ENCODE assay signal across 18 mouse cellular contexts in genomic region chr3:10075826-10076225, GRCm38 (mm10). TPM values are rescaled to one million over a fixed set of nuclear protein-coding genes. Genes with fewer than 3 reads are reported as not detected.
DNase-seq lines count a peak whose midpoint lies in the region; ATAC-seq and TF ChIP-seq lines count a peak whose summit lies in the region.
"Had no signal": no experiment of that assay in that cellular context is flagged by ENCODE, and none has a peak within 500 bp of the region (broad histone marks: within the 10 kb centered on the region; RNA-seq: fewer than 3 reads in every experiment).

No protein-coding gene starts in this region.

- no peaks in the 10 kb centered on the region for H3K9me3 ChIP-seq in liver, embryonic 16.5 days (replicated peaks; ENCODE audit: control insufficient read depth, low read length)
- no peaks in the 10 kb centered on the region for H3K9me3 ChIP-seq in liver, embryonic 11.5 days (ENCODE audit: control insufficient read depth, low read length)
- no peaks in the 10 kb centered on the region for H3K9me3 ChIP-seq in forebrain, embryonic 14.5 days (replicated peaks; ENCODE audit: control insufficient read depth, low read length)
- H3K9me3 ChIP-seq: embryonic facial prominence, embryonic 10.5 days; embryonic facial prominence, embryonic 12.5 days; forebrain, embryonic 13.5 days had no signal

- no peak overlapping the region for H3K4me2 ChIP-seq in liver, embryonic 16.5 days (ENCODE audit: low read depth, low read length)
- no peak overlapping the region for H3K4me2 ChIP-seq in liver, embryonic 11.5 days
- no peak overlapping the region for H3K4me2 ChIP-seq in forebrain, embryonic 14.5 days (ENCODE audit: low read length)
- H3K4me2 ChIP-seq: embryonic facial prominence, embryonic 12.5 days; forebrain, embryonic 13.5 days had no signal

- no peak for TF ChIP-seq CTCF in kidney, adult 2 months (conservative IDR thresholded peaks at IDR 0.05; ENCODE audit: insufficient read depth, insufficient read length, low read depth, low read length)

- H3K27me3 ChIP-seq in kidney, adult 2 months (replicated peaks; ENCODE audit: control insufficient read depth, insufficient read depth, low read length), result no peaks in the 10 kb centered on the region
- H3K27me3 ChIP-seq in liver, embryonic 16.5 days (ENCODE audit: control insufficient read depth, insufficient read depth, low read depth, low read length), result no peaks in the 10 kb centered on the region
- no peaks in the 10 kb centered on the region for H3K27me3 ChIP-seq in liver, embryonic 11.5 days (replicated peaks; ENCODE audit: control insufficient read depth, insufficient read depth, low read length)
- H3K27me3 ChIP-seq in forebrain, embryonic 14.5 days (replicated peaks; ENCODE audit: control insufficient read depth, insufficient read depth, low read length), result no peaks in the 10 kb centered on the region
- H3K27me3 ChIP-seq: embryonic facial prominence, embryonic 12.5 days; forebrain, embryonic 13.5 days had no signal

- no peak overlapping the region for H3K9ac ChIP-seq in liver, embryonic 16.5 days (ENCODE audit: low read depth, low read length)
- no peak overlapping the region for H3K9ac ChIP-seq in liver, embryonic 11.5 days (ENCODE audit: low read depth, low read length)
- H3K9ac ChIP-seq in forebrain, embryonic 14.5 days (ENCODE audit: low read length), result no peak overlapping the region
- H3K9ac ChIP-seq: embryonic facial prominence, embryonic 12.5 days; forebrain, embryonic 13.5 days had no signal

- H3K27ac ChIP-seq in kidney, adult 2 months (ENCODE audit: insufficient read depth, low read depth, low read length), result no peak overlapping the region
- H3K27ac ChIP-seq in liver, embryonic 16.5 days (ENCODE audit: low read length), result no peak overlapping the region
- no peak overlapping the region for H3K27ac ChIP-seq in liver, embryonic 11.5 days (ENCODE audit: low read depth, low read length)
- no peak overlapping the region for H3K27ac ChIP-seq in forebrain, embryonic 14.5 days (ENCODE audit: low read depth, low read length)
- H3K27ac ChIP-seq: embryonic facial prominence, embryonic 10.5 days; embryonic facial prominence, embryonic 12.5 days; forebrain, embryonic 13.5 days had no signal

- peak; percentile 45; the same call in 1 of the 2 replicates for ATAC-seq in liver, embryonic 16.5 days (ENCODE audit: low read depth)
- ATAC-seq in liver, embryonic 11.5 days (replicated peaks; ENCODE audit: low FRiP score), result no peak
- no peak for ATAC-seq in forebrain, embryonic 14.5 days
- ATAC-seq: forebrain, embryonic 13.5 days; forebrain, embryonic 16.5 days had no signal

- no peaks in the 10 kb centered on the region for H3K4me1 ChIP-seq in kidney, adult 2 months (ENCODE audit: control insufficient read depth, insufficient read depth, low read length)
- H3K4me1 ChIP-seq in liver, embryonic 16.5 days (ENCODE audit: control insufficient read depth, low read depth, low read length), result no peaks in the 10 kb centered on the region; the same call in 1 of the 2 replicates
- no peaks in the 10 kb centered on the region for H3K4me1 ChIP-seq in liver, embryonic 11.5 days (replicated peaks; ENCODE audit: control insufficient read depth, insufficient read depth, low read length)
- no peaks in the 10 kb centered on the region for H3K4me1 ChIP-seq in forebrain, embryonic 14.5 days (ENCODE audit: control insufficient read depth, insufficient read depth, low read length)
- H3K4me1 ChIP-seq: embryonic facial prominence, embryonic 10.5 days; embryonic facial prominence, embryonic 12.5 days; forebrain, embryonic 13.5 days had no signal

- DNase-seq in kidney, adult 2 months, result peak; percentile 15
- no peak for DNase-seq in kidney, postnatal 4 days
- no peak for DNase-seq in liver, embryonic 11.5 days (ENCODE audit: low spot score)
- DNase-seq in 3T3-L1 (ENCODE audit: low read depth, low spot score), result peak; percentile 25
- no peak for DNase-seq in forebrain, embryonic 14.5 days (ENCODE audit: low spot score)
- DNase-seq: adrenal gland, adult 8-10 months; adrenal gland, postnatal 14 days; adrenal gland, postnatal 36 days; cerebellum, adult 11-12 months; cerebellum, adult 2 months; cerebellum, adult 9-10 months; cerebellum, postnatal 10 days; cerebellum, postnatal 25 days had no signal

- no peak for TF ChIP-seq POLR2A in kidney, adult 2 months (IDR thresholded peaks at IDR 0.05; ENCODE audit: low read depth, low read length)

- no peak overlapping the region for H3K4me3 ChIP-seq in kidney, adult 2 months (ENCODE audit: insufficient read depth, low read depth, low read length)
- no peak overlapping the region for H3K4me3 ChIP-seq in liver, embryonic 16.5 days (ENCODE audit: low read depth, low read length)
- no peak overlapping the region for H3K4me3 ChIP-seq in liver, embryonic 11.5 days (ENCODE audit: low read depth, low read length)
- no peak overlapping the region for H3K4me3 ChIP-seq in forebrain, embryonic 14.5 days (ENCODE audit: low read depth, low read length)
- H3K4me3 ChIP-seq: embryonic facial prominence, embryonic 10.5 days; embryonic facial prominence, embryonic 12.5 days; forebrain, embryonic 13.5 days had no signal

- H3K36me3 ChIP-seq in kidney, adult 2 months (ENCODE audit: control insufficient read depth, insufficient read depth, low read length), result no peaks in the 10 kb centered on the region
- H3K36me3 ChIP-seq in liver, embryonic 16.5 days (ENCODE audit: control insufficient read depth, insufficient read depth), result no peaks in the 10 kb centered on the region
- no peaks in the 10 kb centered on the region for H3K36me3 ChIP-seq in liver, embryonic 11.5 days (ENCODE audit: control insufficient read depth, insufficient read depth, low read length)
- H3K36me3 ChIP-seq in forebrain, embryonic 14.5 days (ENCODE audit: control insufficient read depth, insufficient read depth, low read length), result no peaks in the 10 kb centered on the region
- H3K36me3 ChIP-seq: embryonic facial prominence, embryonic 10.5 days; embryonic facial prominence, embryonic 12.5 days had no signal

RNA-seq across cellular contexts. Expression of gene Gm9833, which starts 12.1 kb away (rescaled TPM):
- 0.16 TPM in 1 of 2 replicates, not detected in the other for polyA plus RNA-seq in kidney, adult 2 months (2012; rRNA removed)
- polyA plus RNA-seq in liver, embryonic 16.5 days (2015; fragmentation: Nextera tagmentation; extraction: Ambion mirVana), result 1.0 and 1.3 TPM in 2 replicates
- polyA plus RNA-seq in liver, embryonic 11.5 days (2014; fragmentation: Nextera tagmentation; extraction: Ambion mirVana), result 2.5 and 3.2 TPM in 2 replicates
- polyA plus RNA-seq in forebrain, embryonic 14.5 days (2014; fragmentation: Nextera tagmentation; extraction: Ambion mirVana), result 8.1 and 10.1 TPM in 2 replicates

Comparison
In these comparisons a context has a peak if more than half of its experiments do, and no peak if none do; other contexts are left out.
1. DNase-seq: peak in kidney, adult 2 months (single experiment) and 3T3-L1 (single experiment); none in kidney, postnatal 4 days (0 of 2), liver, embryonic 11.5 days (single experiment) and forebrain, embryonic 14.5 days (single experiment).